Mouse (Mus musculus): ENCODE data around the gene Sh3rf3.

GRCm38 (mm10) chr10:58905253-58905652, 92.1 kb downstream of the Sh3rf3 start:
- TF ChIP-seq CTCF (IDR thresholded peaks at IDR 0.05; ENCODE audit: low read depth) (no peak), EP300 (IDR thresholded peaks at IDR 0.05; ENCODE audit: low read depth) (no peak)
